Mouse (Mus musculus): ENCODE measurements at regions not wholly inside any gene's neighbourhood (a gene's known extent, or its start where the extent isn't known, plus 50 kb on each side); places are given as distances from the start of the nearest gene placed in this dataset.

DNA sequence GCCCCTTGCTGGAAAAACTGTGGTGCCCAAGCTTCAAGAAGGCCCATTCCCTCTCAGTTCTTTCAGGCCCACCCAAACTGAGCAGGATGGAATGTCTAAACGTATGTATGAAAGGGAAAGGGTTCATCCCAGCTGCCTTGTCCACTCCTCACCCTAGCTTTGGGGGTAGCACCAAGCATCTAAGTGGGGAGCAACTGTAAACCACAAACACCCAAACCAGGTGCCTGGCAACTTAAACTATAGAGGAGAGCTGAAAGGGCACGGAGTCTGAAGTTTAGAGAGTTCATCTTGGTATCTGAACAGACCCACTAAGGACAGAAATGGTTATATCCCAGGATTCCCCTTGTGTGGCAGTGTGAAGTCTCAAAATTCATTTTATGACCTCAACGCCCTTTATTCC, 90.1 kb upstream of the Ssbp2 start:
- DNase-seq (ENCODE audit: low read depth, low spot score) = no peak

DNA sequence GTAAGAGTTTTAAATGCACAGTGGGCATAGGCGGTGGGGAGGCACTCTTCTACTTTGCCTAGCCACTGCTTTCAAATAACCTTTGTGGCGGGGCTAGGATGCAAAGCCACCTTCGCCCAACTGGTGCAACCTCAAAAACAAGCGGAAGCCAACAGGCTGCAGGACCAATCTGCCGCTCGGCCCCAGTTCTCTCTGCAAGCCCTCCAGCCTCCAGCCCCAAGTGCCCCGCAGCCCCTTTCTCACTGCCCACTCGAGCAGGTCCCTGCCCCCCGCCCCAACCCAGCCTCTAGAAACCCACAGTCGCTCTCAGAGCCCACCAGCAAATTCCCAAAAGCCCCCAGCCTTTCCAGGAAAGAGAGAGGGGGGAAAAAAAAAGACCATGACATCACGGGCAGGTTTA, 89.6 kb upstream of the Ssbp2 start:
- no peak for DNase-seq (ENCODE audit: low read depth, low spot score)

DNA sequence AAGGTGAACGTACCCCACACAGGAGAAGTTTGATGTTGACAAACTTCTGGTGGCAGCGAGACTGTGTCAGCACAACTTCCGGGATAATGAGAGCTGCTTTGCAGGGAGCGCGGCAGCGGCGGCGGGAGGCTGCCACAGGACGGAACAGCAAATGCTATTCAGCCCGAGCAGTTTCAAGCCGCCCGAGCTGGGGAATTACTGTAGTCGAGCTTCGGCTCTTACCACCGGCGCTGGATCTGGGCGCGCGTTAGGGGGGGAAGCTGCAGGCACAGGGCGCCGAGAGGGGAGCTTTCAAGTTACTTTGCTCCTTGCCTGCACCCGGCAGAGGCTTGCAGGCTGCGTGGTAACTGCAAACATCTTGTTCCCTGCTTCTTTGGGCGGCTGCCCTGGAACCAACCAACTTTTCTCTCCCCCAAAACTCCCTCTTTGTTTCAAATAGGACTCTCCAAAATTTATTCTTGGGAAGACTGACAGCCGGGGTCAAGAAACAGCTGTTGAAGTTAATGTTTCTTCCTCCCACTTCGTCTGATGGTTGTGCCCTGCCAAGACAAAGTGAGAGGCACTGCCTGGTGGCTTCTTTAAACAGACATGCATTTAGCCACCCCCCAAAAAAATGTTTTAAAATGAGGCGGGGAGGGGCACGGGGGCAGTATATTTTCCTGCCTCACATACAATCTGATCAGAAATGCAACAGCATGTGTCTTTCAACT, 89.0 kb upstream of the Ssbp2 start:
- DNase-seq (ENCODE audit: low read depth, low spot score) = peak; percentile 95

DNA sequence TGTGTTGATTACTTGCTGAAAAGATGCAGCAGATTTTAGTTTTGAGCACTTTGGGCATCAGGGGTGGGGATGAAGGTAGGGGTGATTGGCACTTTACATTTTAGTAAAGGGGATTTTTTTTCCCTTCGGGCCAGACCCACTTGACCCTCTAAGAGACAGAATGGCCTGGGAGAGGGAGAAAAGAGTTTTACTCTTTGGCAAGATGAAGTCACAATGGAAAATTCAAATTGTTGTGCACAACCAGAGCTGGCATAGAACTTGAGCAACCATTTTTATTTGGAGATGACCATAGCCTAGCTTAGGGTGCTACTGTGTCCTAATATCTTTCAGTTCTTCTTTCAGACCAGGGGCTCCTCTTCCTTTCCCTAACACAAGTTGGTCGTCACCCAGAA, 88.5 kb upstream of the Ssbp2 start:
- no peak for DNase-seq (ENCODE audit: low read depth, low spot score)

DNA sequence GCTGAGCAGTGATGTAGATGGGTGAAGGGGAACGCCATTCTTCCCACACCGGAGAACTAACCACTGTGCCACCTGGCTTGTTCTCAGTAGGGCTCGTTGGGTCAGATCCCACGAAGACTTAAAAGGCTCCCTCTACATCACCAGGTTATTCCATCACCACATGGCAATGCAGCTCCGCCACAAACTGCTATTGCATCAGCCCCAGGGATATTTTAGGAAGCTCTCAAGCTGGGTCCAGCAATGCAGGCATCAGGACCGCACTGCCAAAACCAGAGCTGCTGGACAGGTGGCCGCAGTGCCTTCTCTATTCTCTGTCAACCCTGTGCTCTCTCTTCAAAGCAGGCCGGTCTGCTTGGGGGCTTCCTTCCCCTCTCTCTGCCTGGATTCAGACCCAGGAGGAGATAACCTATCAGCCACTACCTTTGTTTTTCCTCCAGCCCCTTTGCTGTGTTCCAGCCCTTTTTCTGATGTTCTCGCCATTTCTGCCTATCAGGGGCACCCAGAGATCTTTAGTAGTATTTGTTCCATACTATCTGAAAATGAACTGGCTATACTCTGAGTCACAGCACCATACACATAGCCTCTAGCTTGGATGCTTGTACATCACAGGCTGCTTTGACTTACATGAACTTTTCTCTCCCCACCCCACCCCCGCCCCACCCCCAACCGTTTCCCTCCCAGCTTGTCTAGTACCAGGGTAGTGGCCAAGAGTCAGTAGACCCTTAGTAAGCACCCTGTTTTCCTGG, 87.8 kb upstream of the Ssbp2 start:
- DNase-seq (ENCODE audit: low read depth, low spot score) = no peak

DNA sequence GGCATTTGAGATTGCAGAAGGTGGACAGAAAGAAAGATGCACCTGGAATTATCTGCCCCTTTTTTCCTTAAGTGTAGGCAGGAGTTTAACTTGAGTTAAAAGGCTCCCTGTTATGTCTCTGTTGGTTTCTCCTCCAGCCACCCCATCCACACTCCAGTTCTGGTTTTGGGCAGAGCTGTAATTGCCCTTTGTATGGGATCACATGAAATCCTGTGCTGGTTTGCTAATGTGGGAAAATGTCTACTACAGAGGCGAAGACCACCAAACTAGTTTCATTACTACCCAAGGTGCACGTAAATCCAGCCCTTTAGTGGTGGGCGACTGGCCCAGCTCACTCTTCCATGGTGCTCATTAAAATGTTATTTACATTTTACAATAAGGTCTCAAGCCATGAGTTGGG, 85.9 kb upstream of the Ssbp2 start:
- no peak for DNase-seq (ENCODE audit: low read depth, low spot score)

DNA sequence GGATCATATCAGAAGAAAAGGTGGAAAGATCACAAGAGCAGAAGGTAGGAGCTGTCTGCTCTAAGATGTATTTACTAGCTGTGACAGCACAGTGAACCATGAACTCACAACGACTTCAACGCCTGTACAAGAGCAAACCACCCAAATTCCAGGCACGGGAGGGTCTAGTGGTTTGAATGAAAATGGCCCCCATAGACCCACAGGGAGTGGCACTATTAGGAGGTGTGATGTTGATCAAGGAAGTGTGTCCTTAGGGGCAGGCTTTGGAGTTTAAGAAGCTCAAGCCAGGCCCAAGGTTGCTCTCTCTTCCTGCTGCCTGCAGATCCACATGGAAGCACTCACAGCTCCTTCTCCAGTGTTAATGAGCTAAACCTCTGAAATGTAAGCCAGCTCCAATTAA, 83.5 kb upstream of the Ssbp2 start:
- DNase-seq (ENCODE audit: low read depth, low spot score) = no peak

DNA sequence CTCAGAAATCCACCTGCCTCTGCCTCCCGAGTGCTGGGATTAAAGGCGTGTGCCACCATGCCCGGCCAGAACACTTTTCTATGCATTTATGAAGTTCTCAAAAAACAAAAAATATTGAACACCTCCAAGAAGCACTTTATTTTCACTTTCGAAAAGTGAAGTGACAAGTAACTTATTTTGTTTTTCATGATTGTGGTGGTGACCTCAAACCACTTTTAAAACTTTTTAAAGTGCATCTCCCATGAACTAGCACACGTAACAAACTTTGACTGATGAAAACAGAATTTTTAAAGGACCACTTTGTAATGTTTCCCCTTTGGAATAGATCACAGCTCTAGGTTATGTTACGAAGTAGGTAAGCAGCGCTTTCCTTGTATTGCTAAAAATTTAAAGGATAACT, 82.7 kb upstream of the Ssbp2 start:
- DNase-seq (ENCODE audit: low read depth, low spot score) = no peak

DNA sequence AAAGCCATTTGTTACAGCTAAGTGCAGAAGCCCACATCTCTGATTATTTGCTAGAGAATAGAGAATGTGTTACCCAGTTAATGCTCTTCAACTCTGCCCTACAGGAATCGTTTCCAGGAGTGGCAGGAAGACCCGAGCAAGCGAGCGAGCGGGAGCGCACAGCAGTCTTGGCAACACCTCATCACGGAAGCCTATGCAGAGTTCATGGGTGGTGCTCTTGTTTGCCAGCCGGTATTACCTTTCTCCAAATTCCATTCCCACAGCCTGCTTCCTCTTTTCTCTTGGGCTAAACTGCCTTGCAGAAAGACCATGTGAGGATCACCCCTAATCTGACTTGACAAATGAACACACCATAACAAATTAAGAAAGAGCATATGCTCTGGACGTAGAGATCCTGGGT, 82.1 kb upstream of the Ssbp2 start:
- no peak for DNase-seq (ENCODE audit: low read depth, low spot score)

DNA sequence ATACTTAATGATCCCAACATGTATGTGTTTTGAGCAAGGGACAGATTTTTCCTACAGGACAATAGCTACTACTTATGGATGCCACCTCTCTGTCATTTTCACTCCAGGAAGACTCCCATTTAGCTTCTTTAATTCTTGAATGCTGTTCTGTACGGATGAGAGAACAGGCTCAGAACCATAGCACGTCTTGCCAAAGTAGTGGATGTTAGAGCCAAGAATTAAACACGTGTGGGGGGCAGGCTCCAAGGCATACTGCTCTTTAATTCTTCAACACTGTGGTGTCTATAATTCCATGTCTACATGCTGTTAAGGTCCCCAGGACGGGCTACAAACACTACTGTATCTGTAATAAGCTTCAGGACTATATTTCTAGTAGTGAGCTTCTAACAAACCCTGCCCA, 74.7 kb upstream of the Ssbp2 start:
- DNase-seq (ENCODE audit: low read depth, low spot score) = no peak

DNA sequence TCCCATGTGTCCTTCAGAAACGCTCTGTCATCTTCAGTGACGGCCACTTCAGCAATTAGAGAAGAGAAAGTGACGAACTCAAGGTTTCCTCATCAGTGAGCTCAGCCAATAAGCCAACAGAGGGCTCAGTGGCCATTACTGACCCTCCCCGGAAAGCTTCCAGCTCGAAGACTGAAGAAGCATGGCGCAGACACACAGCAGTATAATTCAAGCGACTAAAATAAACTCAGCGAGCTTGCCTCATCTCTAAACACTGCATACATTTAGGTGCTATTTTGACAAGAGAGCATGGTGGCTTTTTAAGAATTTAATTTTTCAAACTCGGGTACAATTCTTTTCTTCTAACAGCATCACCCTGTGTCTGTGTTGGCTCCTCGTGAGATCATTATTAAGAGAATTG, 72.2 kb upstream of the Ssbp2 start:
- DNase-seq (ENCODE audit: low read depth, low spot score) = peak; percentile 45

DNA sequence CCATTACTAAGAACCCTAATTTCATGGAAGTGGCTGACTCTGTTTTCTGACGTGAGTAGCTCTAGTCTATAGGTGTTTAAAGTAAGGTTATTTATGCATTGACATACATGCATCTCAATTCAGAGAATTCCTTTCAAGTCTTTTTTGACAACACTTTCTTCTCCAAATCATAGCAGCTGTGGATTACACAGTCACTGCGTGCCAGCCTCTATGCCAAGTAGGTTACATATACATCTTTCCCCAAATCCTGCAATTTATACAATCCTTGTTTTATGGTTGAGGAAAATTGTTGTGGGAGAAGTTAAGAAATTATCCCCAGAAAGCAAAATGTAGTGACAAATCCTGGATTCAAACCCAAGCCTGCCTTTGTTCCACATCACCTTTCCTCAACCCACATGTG, 56.5 kb upstream of the Ssbp2 start:
- DNase-seq (ENCODE audit: low read depth, low spot score) = no peak

DNA sequence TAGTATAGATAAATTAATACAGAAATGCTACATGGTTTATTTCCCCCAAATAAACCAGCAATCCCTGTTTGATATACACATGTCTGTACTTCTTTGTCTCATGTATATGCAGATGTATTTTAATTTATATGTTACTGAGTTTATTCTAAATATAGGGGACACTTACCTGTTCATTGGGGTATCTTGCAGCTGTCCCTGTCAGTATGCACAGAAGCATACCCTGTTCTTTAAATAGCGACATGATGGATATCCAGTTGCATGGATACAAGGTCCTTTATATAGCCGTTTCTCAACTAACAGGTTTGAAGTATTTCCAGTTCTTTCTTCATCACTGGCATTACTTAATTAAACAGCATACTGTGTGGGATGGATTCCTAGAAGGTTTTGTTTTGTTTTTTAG, 55.1 kb upstream of the Ssbp2 start:
- DNase-seq (ENCODE audit: low read depth, low spot score) = no peak

DNA sequence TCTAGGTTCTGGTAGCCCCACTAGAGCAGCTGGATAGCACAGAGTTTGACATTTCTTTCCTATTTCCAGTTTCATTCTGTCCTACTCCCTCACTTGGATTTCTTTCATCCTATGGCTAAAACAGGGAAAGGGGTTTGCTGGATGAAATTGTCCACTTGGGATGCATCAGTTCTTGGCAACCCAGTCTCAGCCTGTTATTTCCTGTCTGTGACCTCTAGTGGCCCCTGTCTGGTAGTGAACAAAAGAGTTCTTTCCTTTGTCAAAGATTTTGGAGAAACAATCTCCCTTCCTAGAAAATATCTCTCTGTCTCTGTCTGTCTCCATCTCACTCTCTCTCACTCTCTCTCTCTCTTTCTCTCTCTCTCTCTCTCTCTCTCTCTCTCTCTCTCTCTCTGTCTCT, 50.0 kb upstream of the Ssbp2 start:
- DNase-seq (ENCODE audit: low read depth, low spot score) = no peak
